Mouse (Mus musculus) spleen, postnatal 10 days (tissue): ENCODE results near the gene Slc30a5.

Experiments used
- DNase-seq, 2 experiments: peaks; one replicate each; pipeline ENCODE4 v3.0.0; 2021 to 2022; ENCODE audit warnings: low spot score in 2 of 2

Slc30a5 gene

DNA sequence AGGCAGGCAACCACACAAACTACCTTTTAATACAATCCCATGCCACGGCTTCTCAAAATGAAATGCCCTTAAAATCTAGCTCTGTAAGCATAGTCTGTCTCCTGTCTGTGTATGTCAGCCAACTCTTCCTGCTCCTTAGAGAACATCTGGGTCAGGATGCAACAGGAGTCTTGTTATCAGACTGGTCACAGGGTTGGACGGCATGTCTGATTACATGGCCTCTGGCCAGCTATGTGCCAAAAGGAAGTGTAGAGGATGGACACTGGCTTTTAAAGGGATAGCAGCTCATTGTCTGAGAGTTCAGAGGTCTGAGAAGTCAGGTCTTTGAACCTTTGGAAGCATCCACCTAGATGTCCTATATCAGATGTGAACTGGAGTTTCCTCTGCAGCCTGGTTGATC is 77.9 kb downstream of the Slc30a5 start:
- DNase-seq: peak in 1 of 2 experiments; percentile 32

- DNase-seq: no peak
Measured at GRCm38 (mm10) chr13:100754186-100754585, 79.0 kb downstream of the Slc30a5 start.

GRCm38 (mm10) chr13:100753011-100753410 is 80.2 kb downstream of the Slc30a5 start:
- no peak for DNase-seq
